Mouse (Mus musculus) adrenal gland, postnatal 25 days (tissue): ENCODE data around the gene Sema4f. TPM values are rescaled to one million over a fixed set of nuclear protein-coding genes. Genes with fewer than 3 reads are reported as not detected.

ENCODE experiments used
- DNase-seq: peaks from one replicate; pipeline ENCODE4 v3.0.0; 2021; ENCODE audit warnings: mixed read lengths
- total RNA-seq: library from RNA; stranded (reverse); gene quantifications from 2 replicates; pipeline ENCODE4 v1.2.3, GENCODE M21; 2021

The Sema4f gene
- total RNA-seq, 1 experiment from 2014 or later: 1.4 TPM

DNA sequence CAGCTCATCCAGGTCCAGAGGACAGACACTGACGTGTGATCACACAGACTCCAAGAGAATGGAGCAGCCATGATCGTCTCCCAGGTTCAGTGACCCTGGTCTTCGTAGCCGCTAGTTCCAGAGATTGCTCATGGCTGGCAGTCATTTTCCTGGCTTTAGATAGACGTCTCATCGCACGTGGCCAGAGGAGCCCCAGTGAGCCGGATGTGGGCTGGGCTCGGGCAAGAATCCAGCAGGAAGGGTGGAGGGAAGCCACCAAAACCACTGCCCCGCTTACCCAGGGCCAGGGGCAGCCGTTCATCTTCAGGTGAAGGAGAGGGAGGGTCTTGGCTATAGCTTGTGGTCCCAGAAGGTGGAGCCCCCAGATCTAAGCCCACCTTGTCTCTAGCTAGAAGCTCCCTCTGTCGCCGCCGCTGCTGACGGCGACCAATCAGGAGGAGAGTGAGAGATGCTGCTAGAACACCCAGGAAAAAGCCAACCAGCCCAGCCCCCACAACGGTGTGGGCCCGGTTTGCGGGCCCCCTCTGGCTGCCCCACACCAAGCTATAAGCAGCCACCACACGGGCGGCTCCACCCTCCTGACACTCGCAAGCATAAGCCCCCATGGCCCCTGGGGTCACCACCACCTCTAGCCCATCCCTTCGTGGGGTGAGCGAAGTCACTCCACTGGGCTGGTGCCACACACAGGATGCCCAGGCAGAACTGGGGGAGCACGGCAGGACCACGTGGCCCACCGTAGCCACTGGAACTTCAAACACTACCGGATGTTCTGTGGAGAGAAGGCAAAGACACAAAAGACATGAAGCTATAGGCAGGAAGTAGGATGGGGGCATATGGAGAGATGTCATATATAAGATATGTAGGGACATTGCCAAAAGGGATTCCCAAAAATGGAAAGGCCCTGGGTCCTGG is 26.0 kb downstream of the Sema4f start:
- no peak for DNase-seq

DNA sequence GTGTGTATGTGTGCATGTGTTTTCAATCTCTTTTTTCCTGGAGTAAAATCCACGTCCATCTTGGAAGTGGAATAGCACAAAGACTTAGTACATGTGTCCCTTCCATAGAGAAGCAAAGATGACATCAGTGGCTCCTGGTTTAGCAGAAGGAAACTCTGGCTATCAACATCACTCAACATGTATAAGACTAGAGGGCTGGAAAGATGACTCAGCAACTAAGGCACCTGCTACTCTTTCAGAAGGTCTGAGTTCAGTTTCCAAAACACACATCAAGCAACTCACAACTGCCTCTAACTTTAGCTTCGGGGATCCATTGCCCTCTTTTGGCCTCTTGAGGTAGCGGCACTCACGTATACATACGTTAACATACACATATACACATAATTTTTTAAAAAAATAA is 28.3 kb downstream of the Sema4f start:
- DNase-seq: no peak

DNA sequence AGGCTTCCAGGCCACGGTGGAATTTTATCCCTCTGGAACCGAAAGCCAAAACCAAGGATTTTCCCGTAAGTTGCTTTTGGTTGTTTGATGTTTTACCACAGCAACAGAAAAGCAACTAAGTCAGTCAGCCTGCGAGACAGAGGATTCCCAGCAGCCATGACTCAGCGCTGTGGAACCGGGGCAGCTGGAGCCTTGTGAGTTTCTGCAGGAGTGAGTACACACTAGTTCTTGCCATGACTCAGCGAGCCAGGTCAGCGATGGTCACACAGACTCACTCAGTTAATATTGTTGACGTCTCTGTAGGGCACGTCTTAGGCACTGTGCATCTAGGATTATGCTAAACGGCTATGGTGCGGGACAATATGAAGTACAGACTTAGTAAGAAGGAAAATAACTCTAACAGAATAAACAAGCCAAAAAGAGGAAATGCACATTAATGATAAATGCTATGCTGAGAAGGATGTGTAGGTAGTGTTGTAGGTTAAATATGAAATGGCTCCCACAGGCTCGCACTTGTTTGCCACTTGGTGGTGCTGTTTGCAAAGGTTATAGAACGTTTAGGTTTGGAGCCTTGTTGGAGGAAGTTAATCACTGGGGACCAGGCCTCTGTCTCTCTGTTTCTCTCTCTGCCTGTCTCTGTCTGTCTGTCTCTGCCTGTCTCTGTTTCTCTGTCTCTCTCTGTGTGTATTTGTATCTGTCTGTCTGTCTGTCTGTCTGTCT is 30.3 kb downstream of the Sema4f start:
- DNase-seq: peak; percentile 77

DNA sequence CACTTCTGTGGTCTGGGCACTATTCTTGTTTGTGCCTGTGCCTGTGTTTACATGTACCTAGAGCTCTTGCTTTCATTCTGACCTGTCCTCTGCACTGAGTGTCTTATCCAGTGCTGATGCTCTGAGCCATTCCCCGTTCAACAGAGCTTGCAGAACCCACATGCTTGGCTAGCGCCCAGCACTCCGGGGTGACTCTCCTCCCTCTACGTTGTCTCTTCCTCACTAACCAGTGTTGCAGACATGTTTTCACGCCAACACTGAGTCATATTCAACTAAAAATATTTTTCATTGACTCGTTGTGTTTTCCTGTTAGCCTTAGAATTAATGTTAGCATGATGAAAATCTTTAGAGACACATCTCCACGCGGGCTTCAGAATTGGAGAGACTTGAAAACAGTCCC is 31.5 kb downstream of the Sema4f start:
- no peak for DNase-seq

DNA sequence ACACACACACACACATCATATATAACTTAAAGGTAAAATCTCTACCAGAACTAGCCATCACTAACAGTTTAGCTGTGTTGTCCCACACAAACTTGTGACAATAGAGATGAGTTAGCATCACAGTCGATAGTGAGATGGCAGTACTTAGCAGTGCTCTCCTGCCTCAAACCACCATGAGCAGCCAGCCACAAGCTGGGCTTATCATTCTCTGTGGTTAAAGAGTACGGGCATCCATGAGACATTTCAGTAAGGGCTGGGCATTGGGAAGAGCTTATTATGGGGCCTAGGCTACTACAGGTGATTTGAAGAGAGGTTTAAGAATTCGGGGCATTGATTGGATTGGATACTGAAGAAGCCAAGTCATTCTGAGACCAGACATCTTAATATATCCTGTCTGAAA is 32.6 kb downstream of the Sema4f start:
- DNase-seq: no peak

DNA sequence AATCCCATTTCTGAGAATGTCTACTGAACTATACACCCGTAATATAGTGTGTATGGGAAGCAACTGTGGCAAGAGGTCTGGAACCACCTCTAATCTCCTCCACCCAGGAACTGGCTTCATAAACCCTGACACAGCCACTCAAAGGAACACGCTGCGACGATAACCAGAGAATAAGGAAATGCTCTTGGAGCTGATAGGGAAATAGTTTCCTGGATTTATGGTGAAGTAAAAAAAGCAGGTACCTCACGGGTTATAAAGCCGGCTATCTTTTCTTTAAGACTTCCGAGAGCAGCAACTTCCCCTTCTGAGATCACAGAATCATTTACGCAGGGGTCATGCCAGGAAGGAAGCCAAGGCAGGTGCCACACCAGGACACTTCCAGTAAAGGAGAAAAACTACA is 37.0 kb downstream of the Sema4f start:
- no peak for DNase-seq

DNA sequence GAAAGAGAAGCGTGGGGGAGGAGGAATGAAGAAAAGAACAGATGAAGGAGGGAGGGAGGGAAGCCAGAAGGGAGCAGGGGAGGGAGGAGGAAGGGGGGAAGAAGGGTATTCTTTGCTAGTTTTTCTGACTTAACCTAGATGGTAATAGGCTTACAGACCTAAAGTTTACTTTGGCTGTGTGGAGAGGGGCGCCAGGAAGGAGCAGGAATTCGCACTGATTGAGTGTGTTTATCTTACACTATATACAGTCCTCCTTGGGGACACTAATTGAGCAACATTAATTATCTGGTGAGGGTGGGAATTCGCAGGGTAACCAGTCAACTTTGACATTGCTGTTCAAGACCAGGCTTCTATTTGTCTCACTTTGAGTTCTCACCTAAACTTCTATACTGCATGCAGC is 40.8 kb downstream of the Sema4f start:
- DNase-seq: no peak

DNA sequence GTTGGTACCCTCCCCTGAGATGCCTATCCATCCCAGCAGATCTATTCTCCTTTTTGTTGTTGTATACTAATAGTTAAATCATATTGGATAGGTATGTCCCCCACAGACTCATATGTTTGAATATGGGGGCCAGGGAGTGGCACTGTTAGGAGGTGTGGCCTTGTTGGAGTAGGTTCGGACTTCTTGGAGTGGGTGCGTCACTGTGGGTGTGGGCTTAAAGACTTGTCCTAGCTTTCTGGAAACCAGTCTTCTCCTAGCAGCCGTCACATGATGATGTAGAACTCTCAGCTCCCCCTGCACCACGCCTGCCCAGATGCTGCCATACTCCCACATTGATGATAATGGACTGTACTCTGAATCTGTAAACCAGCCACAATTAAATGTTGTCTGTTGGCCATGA is 41.3 kb downstream of the Sema4f start:
- no peak for DNase-seq

DNA sequence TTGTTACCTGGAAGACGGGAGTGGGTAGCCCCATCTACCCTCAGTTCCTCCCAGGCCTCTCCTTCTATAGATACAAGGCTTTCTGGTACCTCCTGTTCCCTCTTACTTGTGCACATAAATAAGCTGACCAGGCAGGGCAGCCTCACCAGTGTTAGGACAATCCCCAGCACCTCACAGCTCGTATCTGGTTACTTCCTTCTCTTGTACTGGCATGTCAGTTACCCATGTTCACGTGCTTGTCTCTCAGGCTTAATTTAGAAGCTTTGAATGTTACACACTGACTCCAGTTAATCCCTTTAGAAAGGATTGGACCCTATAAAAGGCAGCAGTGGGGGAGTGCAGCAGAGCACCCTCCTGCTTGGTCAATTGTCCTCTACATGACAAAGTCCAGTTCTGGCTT is 42.3 kb downstream of the Sema4f start:
- no peak for DNase-seq

DNA sequence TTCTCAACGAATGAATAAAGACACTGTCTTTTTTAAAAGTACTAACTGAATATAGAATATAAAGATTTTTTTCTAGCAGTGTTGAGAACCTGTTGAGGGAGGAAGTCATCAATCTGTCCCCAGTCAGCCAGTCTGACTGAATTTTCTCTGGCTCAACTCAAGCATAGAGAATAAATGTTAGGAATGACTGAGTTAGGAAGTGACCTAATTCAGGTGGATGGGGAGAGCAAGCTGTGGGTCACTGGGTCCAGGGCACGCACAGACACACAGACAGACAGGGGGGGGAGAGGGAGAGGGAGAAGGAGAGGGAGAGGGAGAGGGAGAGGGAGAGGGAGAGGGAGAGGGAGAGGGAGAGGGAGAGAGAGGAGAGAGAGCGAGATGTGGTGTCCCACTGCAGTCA is 46.2 kb downstream of the Sema4f start:
- DNase-seq: no peak

DNA sequence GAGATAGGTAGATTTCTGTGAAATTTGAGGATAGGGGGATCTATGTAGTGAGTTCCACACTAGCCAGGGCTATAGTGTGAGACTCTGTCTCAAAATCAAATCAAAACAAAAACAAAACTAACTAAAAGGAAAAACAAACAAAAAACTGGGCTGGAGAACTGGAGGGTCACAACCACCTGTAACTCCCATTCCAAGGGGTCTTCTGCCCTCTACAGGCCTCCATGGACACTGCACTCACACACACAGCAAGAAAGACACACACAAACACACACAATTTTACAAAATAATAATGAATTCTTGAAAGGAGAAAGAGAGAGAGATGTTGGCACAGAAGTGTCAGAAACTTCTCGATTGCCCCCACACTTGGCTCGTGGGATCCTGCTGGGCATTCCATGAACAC is 47.0 kb downstream of the Sema4f start:
- peak; percentile 54 for DNase-seq

DNA sequence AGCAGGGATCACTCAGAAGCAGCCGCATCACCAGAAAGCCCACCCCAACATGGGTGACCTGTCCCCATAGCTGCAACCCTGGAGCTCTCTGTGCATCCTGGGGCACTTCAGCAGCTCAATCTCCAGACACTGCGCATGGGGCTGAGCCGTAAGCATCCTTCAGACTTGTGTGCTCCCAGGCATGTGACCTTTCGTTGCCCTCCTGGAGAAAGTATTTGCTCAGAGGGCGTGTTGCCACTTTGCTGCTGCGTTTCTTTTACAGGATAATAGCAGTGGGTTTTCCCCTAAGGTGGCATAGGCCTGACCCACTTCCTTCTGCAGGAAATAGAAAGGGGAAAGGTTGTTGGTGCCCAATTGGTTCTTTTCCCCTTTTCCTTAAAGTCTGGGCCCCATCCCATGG is 48.1 kb downstream of the Sema4f start:
- no peak for DNase-seq

DNA sequence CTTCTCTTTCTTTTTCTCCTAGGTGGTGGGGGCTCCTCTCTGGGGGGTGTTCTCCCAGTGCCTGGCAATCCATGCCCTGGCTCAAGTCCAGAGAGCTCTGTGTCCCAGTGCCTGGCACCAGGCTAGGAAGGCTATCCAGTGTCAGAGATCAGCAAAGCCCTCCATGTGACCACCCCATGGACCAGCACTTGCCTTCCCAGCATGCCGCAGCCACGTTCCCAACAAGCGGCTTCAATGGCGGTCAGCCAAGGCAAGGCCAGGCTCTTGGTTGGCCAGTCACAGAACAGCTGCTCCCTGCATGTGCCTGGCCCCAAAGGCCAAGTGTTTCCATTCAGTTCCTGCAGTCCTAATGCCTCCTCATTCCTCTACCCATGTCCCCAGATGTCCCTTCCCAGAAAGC is 53.2 kb downstream of the Sema4f start:
- peak; percentile 44 for DNase-seq

DNA sequence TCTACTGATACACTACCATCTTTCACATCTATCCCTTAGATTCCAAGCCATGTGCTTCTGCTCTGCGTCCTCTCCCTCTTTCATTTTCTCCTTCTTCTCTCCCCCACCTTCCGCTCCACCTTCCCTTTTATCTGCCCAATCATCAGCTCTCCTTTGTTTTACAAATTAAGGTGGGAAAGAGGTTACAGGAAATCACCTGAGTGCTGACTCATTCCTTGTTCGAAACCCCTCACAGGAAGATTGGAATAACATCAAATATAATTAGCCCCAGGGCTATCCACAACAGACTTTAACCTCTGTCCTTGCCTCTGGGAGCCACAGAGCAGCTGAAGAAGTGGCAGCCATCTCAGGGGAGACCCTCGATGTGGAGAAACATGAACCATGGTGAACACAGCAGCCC is 53.7 kb downstream of the Sema4f start:
- no peak for DNase-seq

DNA sequence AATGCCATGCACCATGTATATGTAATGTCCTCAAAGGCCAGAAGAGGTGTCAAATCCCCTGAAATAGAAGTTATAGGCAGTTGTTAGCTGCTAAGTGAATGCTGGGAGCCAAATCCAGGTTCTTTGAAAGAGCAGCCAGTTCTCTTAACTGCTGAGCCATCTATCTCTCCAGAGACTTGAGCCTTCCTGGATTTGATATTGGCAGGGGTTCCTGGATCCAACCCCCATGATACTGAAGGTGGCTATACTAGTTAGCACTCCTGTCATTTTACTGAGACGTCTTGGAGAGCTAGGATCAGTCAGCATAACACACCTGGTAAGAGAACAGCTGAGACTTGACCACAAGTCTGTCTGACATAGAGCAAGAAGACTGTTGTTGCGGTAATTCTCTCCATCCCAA is 54.1 kb downstream of the Sema4f start:
- DNase-seq: no peak

DNA sequence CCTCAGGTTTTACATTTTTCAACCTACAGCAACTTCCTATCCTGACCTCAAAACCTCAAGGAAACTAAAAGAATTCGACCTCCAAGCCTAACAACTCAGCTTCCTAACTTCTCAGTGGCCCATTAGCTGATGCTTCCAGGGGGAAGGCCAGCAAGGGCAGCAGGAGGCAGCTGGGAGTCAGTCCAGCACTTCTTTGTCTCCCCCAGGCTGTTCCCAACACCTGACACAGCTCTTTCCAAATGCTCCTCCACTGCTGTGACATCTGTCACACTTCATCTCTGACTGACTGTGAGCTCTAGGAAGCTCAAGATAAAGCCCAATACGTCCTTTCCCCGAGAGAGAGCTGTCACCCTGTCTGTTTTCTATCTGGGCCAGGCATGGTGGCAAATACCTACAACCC is 55.0 kb downstream of the Sema4f start:
- DNase-seq: no peak

DNA sequence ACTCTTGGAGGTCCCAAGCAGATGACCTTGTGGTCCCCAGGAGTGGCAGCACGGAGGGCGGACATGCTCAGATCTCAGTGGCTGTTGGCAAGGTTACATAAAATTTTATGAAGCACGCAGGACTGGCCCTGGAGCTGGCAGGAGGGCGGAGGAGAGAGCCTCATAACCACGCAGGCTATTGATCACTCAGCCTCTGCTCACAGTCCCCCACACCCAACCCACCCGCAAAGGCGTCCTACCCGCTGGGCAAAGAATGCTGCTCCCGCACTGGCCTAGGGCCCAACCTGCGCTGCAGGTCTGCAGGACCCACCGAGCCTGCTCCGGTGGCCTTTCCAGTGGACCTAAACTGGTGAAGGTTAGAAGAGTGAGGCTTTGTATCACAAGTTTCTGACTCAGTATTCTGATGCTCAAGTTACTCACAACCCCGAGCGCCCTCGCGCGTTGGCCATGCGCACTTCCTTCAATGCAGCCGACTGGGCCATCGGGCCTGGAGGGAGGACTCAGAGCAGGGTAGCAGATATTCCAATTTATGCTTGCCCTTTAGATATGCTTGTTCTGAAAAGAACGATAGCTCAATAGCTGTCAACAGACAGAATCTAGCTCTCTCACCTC is 58.0 kb downstream of the Sema4f start:
- DNase-seq: peak; percentile 78

DNA sequence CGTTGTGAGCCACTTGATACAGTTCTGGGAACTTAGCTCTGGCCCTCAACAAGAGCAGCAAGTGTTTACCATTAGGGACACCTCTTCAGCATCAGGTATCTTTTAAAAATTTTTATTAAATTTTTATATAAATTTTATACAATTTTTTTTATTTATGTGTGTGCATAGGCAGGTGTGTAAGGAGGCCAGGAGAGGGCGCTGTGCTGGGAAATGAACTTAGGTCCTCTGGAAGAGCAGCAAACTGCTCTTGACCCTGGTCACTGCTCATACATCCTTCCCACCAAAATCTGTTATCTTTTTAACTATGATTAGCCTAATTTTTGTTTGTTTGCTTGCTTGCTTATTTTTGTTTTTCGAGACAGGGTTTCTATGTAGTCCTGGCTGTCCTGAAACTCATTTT is 58.8 kb downstream of the Sema4f start:
- DNase-seq: peak; percentile 42

DNA sequence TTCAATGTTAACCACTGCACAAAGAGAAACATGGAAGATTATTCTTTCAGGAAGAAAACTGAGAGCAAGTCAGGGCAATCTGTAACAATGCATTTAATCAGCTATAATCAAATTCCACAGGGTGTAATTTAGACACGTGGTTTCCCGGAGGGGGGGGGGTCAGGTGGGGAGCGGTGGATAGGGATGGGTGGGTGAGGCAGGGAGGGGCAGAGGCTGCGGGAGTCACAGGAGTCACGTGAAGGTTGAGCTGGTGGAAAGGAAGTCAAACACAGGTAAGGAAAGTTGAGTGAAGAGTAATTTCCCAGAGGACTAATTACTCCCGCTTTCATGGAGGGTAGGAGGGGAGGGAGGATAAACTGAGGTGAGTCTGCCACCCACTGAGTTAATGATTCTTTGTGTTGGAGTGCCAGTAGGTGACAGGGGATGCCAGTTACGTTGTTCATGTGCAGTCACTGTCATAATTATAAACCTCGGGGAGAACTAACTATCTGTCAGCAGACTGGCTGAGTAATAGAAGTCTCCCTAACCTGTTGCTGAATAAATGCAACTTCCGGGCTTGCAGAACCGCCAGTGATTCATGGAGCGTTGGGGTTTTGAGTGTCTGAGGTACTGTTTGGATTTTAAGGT is 60.0 kb downstream of the Sema4f start:
- DNase-seq: no peak

DNA sequence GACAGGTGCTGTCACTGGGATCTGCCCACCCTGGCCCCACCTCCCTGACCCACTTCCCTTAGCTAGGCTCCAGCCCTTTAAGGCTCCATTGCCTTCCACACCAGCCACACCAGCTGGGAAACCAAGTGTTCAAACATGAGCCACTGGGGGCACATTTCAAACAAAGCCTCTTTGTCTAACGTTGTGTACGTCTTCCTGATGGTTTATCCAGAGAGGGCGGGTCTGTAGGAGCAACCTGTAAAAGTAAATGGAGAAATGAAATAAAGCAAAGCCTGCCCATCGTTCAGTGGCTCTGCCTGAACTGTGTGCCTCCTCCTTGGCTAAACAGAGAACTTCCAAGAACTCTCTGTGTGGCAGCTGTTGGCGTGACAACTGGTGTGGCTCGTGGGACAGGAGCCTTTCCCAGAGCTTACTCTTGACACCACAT is 64.0 kb downstream of the Sema4f start:
- DNase-seq: no peak

DNA sequence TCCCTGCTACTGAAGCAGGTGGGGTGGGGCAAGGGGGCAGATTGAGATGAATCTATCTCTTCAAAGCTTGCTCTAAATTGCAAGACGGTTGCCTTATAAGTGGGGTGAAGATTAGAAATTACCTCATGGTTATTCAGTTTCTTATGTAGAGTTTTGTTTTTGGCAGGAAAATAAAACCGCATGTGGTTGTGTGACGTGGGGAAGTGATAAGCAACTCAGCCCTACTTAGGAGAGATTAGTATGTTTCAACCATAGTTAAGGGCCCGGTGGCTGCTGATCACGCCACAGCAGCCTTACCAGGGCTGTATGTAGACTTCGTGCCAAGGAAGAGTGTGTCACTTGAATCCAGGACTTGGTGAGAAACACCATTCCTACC is 67.2 kb downstream of the Sema4f start:
- DNase-seq: no peak

DNA sequence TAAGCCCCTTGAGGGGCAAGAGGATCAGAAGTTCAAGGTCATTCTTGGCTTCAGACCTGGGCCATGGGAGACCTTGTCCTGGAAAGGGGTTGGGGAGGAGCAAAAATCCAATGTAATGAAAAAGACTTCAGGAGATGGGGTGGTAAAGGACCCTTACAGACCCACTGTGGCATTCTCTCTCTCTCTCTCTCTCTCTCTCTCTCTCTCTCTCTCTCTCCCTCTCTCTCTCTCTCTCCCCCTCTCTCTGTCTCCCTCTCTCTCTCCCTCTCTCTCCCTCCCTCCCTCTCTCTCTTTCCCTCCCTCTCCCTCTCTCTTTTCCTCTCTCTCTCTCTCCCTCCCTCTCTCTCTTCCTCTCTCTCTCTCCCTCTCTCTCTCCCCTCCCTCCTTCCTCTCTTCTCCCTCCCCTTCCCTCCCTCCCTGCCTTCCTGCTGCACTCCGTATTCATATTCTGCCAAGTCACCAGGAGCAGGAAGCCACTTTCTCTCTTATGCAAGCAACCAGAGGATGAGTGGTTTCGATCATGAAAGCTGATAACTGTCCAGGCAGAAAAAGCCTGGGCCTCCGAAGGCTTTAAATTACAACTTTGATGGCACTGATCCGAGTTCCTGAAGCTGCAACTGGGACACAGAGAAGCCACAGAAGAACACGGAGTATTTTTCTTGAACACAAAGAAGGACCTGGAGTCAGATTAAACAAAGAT is 67.8 kb downstream of the Sema4f start:
- no peak for DNase-seq
